Mouse (Mus musculus): ENCODE results near the gene 4921504E06Rik. TPM values are rescaled to one million over a fixed set of nuclear protein-coding genes. Genes with fewer than 3 reads are reported as not detected.
A peak's percentile ranks its signal among the peaks of the same experiment; 100 is the strongest.

4921504E06Rik gene
- polyA plus RNA-seq, 2 experiments, result not detected

- no peak for TF ChIP-seq POLR2A (IDR thresholded peaks at IDR 0.05; ENCODE audit: borderline replicate concordance, extremely low read depth, insufficient read depth, insufficient read length)
- Histone ChIP-seq H3K4me1 (ENCODE audit: control insufficient read depth, insufficient read depth, low read length) (no peaks in the 10 kb centered on the region), H3K9me3 (ENCODE audit: control insufficient read depth, low read length) (no peaks in the 10 kb centered on the region), H3K27me3 (ENCODE audit: control insufficient read depth, insufficient read depth, low read length) (no peaks in the 10 kb centered on the region), H3K4me2 (replicated peaks; ENCODE audit: low read depth, low read length, severe bottlenecking) (no peak overlapping the region), H3K36me3 (ENCODE audit: control insufficient read depth, insufficient read depth, low read length) (no peaks in the 10 kb centered on the region), H3K4me3 (replicated peaks; ENCODE audit: low read length) (no peak overlapping the region), H3K9ac (ENCODE audit: low read depth, low read length, severe bottlenecking) (no peak overlapping the region), H3K27ac (replicated peaks; ENCODE audit: low read depth, low read length) (no peak overlapping the region)
- ATAC-seq (ENCODE audit: low FRiP score, low read depth) (no peak), DNase-seq (ENCODE audit: low spot score) (no peak)
- WGBS, result 72% methylated on average over 5 of the region's 5 CpGs
Observed at GRCm38 (mm10) chr2:19524071-19524470, 29.6 kb downstream of the 4921504E06Rik start.

GRCm38 (mm10) chr2:19521662-19522061 is 32.1 kb downstream of the 4921504E06Rik start:
- no peak for ATAC-seq (ENCODE audit: low FRiP score, low read depth)
- DNase-seq (ENCODE audit: low spot score), result no peak
- 29% methylated on average over 7 of the region's 7 CpGs for WGBS
- Histone ChIP-seq H3K9me3 (ENCODE audit: control insufficient read depth, low read length) (no peaks in the 10 kb centered on the region), H3K4me2 (replicated peaks; ENCODE audit: low read depth, low read length, severe bottlenecking) (no peak overlapping the region), H3K27ac (replicated peaks; ENCODE audit: low read depth, low read length) (no peak overlapping the region), H3K4me1 (ENCODE audit: control insufficient read depth, insufficient read depth, low read length) (no peaks in the 10 kb centered on the region), H3K9ac (ENCODE audit: low read depth, low read length, severe bottlenecking) (no peak overlapping the region), H3K27me3 (ENCODE audit: control insufficient read depth, insufficient read depth, low read length) (no peaks in the 10 kb centered on the region), H3K36me3 (ENCODE audit: control insufficient read depth, insufficient read depth, low read length) (no peaks in the 10 kb centered on the region), H3K4me3 (replicated peaks; ENCODE audit: low read length) (no peak overlapping the region)
- no peak for TF ChIP-seq POLR2A (IDR thresholded peaks at IDR 0.05; ENCODE audit: borderline replicate concordance, extremely low read depth, insufficient read depth, insufficient read length)

GRCm38 (mm10) chr2:19520617-19521016 is 33.1 kb downstream of the 4921504E06Rik start:
- no peaks in the 10 kb centered on the region for H3K4me1 ChIP-seq (ENCODE audit: control insufficient read depth, insufficient read depth, low read length)
- H3K27me3 ChIP-seq (ENCODE audit: control insufficient read depth, insufficient read depth, low read length), result no peaks in the 10 kb centered on the region
- no peaks in the 10 kb centered on the region for H3K36me3 ChIP-seq (ENCODE audit: control insufficient read depth, insufficient read depth, low read length)
- H3K4me2 ChIP-seq (replicated peaks; ENCODE audit: low read depth, low read length, severe bottlenecking), result no peak overlapping the region
- no peak overlapping the region for H3K9ac ChIP-seq (ENCODE audit: low read depth, low read length, severe bottlenecking)
- WGBS, result 92% methylated on average over 2 of the region's 2 CpGs
- H3K9me3 ChIP-seq (ENCODE audit: control insufficient read depth, low read length), result no peaks in the 10 kb centered on the region
- TF ChIP-seq POLR2A (IDR thresholded peaks at IDR 0.05; ENCODE audit: borderline replicate concordance, extremely low read depth, insufficient read depth, insufficient read length), result no peak
- DNase-seq (ENCODE audit: low spot score) (no peak), ATAC-seq (ENCODE audit: low FRiP score, low read depth) (no peak)
- no peak overlapping the region for H3K27ac ChIP-seq (replicated peaks; ENCODE audit: low read depth, low read length)
- H3K4me3 ChIP-seq (replicated peaks; ENCODE audit: low read length), result no peak overlapping the region

GRCm38 (mm10) chr2:19519768-19520167 is 33.9 kb downstream of the 4921504E06Rik start:
- DNase-seq (ENCODE audit: low spot score) (peak; percentile 52), ATAC-seq (ENCODE audit: low FRiP score, low read depth) (no peak)
- no peaks in the 10 kb centered on the region for H3K4me1 ChIP-seq (ENCODE audit: control insufficient read depth, insufficient read depth, low read length)
- no peak overlapping the region for H3K27ac ChIP-seq (replicated peaks; ENCODE audit: low read depth, low read length)
- no peak for TF ChIP-seq POLR2A (IDR thresholded peaks at IDR 0.05; ENCODE audit: borderline replicate concordance, extremely low read depth, insufficient read depth, insufficient read length)
- H3K9ac ChIP-seq (ENCODE audit: low read depth, low read length, severe bottlenecking), result no peak overlapping the region
- WGBS, result 5% methylated on average over 7 of the region's 7 CpGs
- H3K4me2 ChIP-seq (replicated peaks; ENCODE audit: low read depth, low read length, severe bottlenecking), result no peak overlapping the region
- no peaks in the 10 kb centered on the region for H3K36me3 ChIP-seq (ENCODE audit: control insufficient read depth, insufficient read depth, low read length)
- H3K4me3 ChIP-seq (replicated peaks; ENCODE audit: low read length), result no peak overlapping the region
- H3K27me3 ChIP-seq (ENCODE audit: control insufficient read depth, insufficient read depth, low read length), result no peaks in the 10 kb centered on the region
- no peaks in the 10 kb centered on the region for H3K9me3 ChIP-seq (ENCODE audit: control insufficient read depth, low read length)

- TF ChIP-seq POLR2A (IDR thresholded peaks at IDR 0.05; ENCODE audit: borderline replicate concordance, extremely low read depth, insufficient read depth, insufficient read length), result no peak
- H3K27ac ChIP-seq (replicated peaks; ENCODE audit: low read depth, low read length), result no peak overlapping the region
- no peaks in the 10 kb centered on the region for H3K4me1 ChIP-seq (ENCODE audit: control insufficient read depth, insufficient read depth, low read length)
- H3K9ac ChIP-seq (ENCODE audit: low read depth, low read length, severe bottlenecking), result no peak overlapping the region
- no peaks in the 10 kb centered on the region for H3K36me3 ChIP-seq (ENCODE audit: control insufficient read depth, insufficient read depth, low read length)
- DNase-seq (ENCODE audit: low spot score) (no peak), ATAC-seq (ENCODE audit: low FRiP score, low read depth) (no peak)
- WGBS, result 56% methylated on average over 13 of the region's 13 CpGs
- H3K27me3 ChIP-seq (ENCODE audit: control insufficient read depth, insufficient read depth, low read length), result no peaks in the 10 kb centered on the region
- no peak overlapping the region for H3K4me3 ChIP-seq (replicated peaks; ENCODE audit: low read length)
- H3K9me3 ChIP-seq (ENCODE audit: control insufficient read depth, low read length), result no peaks in the 10 kb centered on the region
- H3K4me2 ChIP-seq (replicated peaks; ENCODE audit: low read depth, low read length, severe bottlenecking), result no peak overlapping the region
Observed at GRCm38 (mm10) chr2:19517952-19518351, 35.8 kb downstream of the 4921504E06Rik start.

- H3K4me1 ChIP-seq (ENCODE audit: control insufficient read depth, insufficient read depth, low read length), result no peaks in the 10 kb centered on the region
- no peak overlapping the region for H3K27ac ChIP-seq (replicated peaks; ENCODE audit: low read depth, low read length)
- H3K27me3 ChIP-seq (ENCODE audit: control insufficient read depth, insufficient read depth, low read length), result no peaks in the 10 kb centered on the region
- no peak for DNase-seq (ENCODE audit: low spot score)
- no peak for TF ChIP-seq POLR2A (IDR thresholded peaks at IDR 0.05; ENCODE audit: borderline replicate concordance, extremely low read depth, insufficient read depth, insufficient read length)
- no peaks in the 10 kb centered on the region for H3K36me3 ChIP-seq (ENCODE audit: control insufficient read depth, insufficient read depth, low read length)
- 75% methylated on average over 5 of the region's 5 CpGs for WGBS
- H3K4me3 ChIP-seq (replicated peaks; ENCODE audit: low read length), result no peak overlapping the region
- H3K4me2 ChIP-seq (replicated peaks; ENCODE audit: low read depth, low read length, severe bottlenecking), result no peak overlapping the region
- no peak overlapping the region for H3K9ac ChIP-seq (ENCODE audit: low read depth, low read length, severe bottlenecking)
- no peaks in the 10 kb centered on the region for H3K9me3 ChIP-seq (ENCODE audit: control insufficient read depth, low read length)
- no peak for ATAC-seq (ENCODE audit: low FRiP score, low read depth)
Observed at GRCm38 (mm10) chr2:19512381-19512780, 41.3 kb downstream of the 4921504E06Rik start.

Measured in limb, embryonic 14.5 days (tissue).